Mouse (Mus musculus) adrenal gland, postnatal 36 days (tissue): ENCODE measurements around the gene 2700081O15Rik. TPM values are rescaled to one million over a fixed set of nuclear protein-coding genes. Genes with fewer than 3 reads are reported as not detected.
"Not testable (repeated sequence)": the region's sequence is repeated elsewhere in the genome, so short reads cannot be mapped to it uniquely, and the experiment has no call there.

Experiments
- DNase-seq, 2 experiments: peaks; one replicate each; pipeline ENCODE4 v3.0.0; 2021; ENCODE audit warnings: mixed read lengths in 1 of 2
- long read RNA-seq, 2 experiments: library from polyadenylated mRNA; stranded (forward); transcript quantifications; one replicate each; pipeline ENCODE4 v2.0.0; 2021; ENCODE audit warnings: borderline sequencing depth in 2 of 2
- total RNA-seq, 2 experiments: library from RNA; stranded (reverse); gene quantifications; 2 replicates each; pipeline ENCODE4 v1.2.3; 2021

The 2700081O15Rik gene
- total RNA-seq = 10 to 100 TPM; 22.0 to 23.7 TPM
- long read RNA-seq, experiment 1, full-length matches to known transcripts = 9 of 21 reads
- long read RNA-seq, experiment 1, partial matches to known transcripts = 1 of 21 reads
- long read RNA-seq, experiment 1, other reads (novel, unspliced or antisense) = 11 of 21 reads
- long read RNA-seq, experiment 2, full-length matches to known transcripts = 1 of 7 reads
- long read RNA-seq, experiment 2, partial matches to known transcripts = 1 of 7 reads
- long read RNA-seq, experiment 2, other reads (novel, unspliced or antisense) = 5 of 7 reads

- peak; percentile 82 to 88 for DNase-seq
Observed at GRCm38 (mm10) chr19:7416834-7417735, at the start of gene 2700081O15Rik. Gene 2700081O15Rik, plus strand, starts transcription at chr19:7417625.

- not testable (repeated sequence) for DNase-seq
Observed at GRCm38 (mm10) chr19:7369469-7369868, 48.0 kb upstream of the 2700081O15Rik start.

- no peak for DNase-seq
Observed at GRCm38 (mm10) chr19:7374491-7374890, 42.9 kb upstream of the 2700081O15Rik start.

DNA sequence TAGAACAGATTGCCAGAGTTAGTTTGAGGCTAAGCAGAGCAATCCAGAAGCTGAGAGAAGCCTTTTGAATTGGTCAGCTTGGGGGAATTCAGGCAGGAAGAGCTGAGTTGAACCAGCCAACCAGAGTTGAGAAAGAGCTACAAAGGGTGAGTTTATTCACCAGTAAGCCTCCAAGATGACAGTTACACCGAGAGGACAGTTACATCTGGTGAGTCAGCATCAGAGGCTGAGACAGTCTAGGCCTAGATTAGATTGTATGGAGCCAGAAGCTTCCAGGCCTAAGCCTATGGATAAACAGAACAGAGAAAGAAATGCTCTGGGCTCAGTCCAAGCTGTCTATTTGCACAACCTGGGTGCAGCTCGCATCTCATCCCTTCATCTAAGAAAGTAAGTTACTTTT, 39.8 kb upstream of the 2700081O15Rik start:
- DNase-seq = no peak

DNA sequence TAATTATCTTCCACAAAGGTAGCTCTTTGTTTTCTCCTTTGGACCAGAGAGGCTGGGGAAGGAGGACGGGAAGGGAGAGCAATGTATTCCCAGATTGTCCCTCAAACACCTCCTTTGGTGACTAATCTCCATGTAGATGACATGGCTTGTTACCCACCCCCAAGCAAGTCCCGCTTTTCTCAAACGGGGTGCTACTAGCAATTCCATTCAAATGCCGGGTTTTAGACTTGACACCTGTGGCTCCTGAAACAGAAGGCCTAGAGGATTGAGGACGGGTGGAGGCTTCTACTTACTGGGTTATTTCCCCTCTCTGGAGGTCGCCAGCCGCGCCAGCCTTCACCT, 35.5 kb upstream of the 2700081O15Rik start:
- DNase-seq = no peak

DNA sequence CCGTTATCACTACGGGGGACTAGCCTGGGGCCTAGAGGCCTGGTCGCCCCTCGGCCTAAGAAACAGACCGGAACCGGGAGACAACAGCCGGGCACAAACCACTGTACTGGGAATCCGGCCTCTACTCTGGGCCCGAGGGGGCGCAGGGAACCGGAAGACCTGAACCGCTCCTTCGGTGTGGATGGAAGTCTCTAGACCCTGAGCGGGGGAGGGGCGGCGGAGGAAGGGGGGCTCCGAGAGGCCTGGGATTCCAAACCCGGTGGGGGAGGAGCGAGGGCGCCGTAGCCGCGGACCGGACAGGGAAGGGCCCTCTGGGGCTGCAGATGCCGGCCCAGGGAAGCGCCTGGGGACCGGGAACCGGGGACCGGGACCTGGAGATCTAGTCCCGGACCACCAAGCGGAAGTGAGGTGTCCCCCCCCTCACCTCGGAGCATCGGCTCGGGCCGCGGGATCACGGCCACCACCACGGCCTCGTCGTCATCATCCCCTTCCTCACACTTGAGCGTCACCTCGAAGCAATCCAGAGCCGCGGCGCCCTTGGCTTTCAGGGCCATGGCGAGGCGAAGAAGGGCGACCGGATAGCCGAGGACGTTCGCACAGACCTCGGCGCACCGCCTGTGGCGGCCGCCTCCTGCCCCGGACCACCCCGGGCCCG, 35.0 kb upstream of the 2700081O15Rik start:
- DNase-seq = peak; percentile 68 to 78

GRCm38 (mm10) chr19:7382903-7383865, 34.2 kb upstream of the 2700081O15Rik start, which contains the start of gene Spindoc:
Gene Spindoc, minus strand, starts transcription at chr19:7382994.
- DNase-seq = peak; percentile 100

GRCm38 (mm10) chr19:7386042-7386441, 31.4 kb upstream of the 2700081O15Rik start:
- no peak for DNase-seq

GRCm38 (mm10) chr19:7388488-7388887, 28.9 kb upstream of the 2700081O15Rik start:
- DNase-seq = no peak

GRCm38 (mm10) chr19:7396867-7397826, 20.3 kb upstream of the 2700081O15Rik start:
- peak in 1 of 2 experiments; percentile 34 for DNase-seq

- not testable (repeated sequence) for DNase-seq
Observed at GRCm38 (mm10) chr19:7398898-7399297, 18.5 kb upstream of the 2700081O15Rik start.

- peak; percentile 27 to 43 for DNase-seq
Observed at GRCm38 (mm10) chr19:7400635-7401034, 16.8 kb upstream of the 2700081O15Rik start.

DNA sequence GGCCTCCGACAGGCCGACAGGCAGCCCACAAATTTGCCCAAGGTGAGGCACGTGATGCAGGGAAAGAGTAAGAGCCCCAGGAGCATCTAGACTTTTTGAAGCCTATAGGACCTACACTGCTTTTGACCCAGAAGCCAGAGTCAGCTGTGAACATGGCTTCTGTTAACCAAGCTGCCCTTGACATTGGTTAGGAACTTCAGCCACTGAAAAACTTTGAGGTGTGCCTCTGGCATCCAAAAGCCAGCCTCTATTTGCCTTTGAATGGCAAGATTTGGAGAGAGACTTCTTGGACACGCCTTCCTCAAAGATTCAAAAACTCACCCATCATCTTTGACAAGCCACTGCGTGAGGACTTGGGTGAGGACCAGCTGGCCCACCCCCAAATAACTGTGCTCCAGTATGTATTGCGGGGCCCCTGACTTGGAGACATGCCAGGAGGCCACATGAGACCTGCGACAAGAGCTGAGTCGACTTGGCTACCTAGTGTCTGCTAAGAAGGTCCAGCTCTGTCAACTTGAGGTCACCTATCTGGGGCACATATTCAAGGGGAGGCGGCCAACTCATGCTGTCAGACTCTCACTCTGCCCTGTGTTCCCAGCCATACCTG, 12.7 kb upstream of the 2700081O15Rik start:
- DNase-seq = no peak

DNA sequence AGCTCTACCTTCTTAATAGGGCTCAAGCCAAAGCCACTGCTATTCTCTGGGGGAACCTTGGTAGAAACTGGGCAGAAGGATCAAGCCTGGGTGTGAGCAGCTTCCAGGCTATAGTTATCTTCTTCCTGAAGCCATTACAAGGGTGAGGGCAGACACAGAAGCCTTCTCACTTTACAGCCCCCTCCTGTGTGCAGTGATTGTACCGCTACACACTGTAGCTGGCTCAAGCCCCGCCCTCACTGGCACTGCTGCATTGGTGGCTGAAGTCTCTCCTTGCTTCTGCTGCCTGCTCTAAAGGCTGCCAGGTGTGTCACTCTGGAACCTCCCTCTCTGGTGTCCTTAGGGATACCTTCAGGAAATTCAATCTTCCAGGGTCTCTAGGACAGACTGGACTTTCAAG, 5.1 kb upstream of the 2700081O15Rik start:
- no peak for DNase-seq

DNA sequence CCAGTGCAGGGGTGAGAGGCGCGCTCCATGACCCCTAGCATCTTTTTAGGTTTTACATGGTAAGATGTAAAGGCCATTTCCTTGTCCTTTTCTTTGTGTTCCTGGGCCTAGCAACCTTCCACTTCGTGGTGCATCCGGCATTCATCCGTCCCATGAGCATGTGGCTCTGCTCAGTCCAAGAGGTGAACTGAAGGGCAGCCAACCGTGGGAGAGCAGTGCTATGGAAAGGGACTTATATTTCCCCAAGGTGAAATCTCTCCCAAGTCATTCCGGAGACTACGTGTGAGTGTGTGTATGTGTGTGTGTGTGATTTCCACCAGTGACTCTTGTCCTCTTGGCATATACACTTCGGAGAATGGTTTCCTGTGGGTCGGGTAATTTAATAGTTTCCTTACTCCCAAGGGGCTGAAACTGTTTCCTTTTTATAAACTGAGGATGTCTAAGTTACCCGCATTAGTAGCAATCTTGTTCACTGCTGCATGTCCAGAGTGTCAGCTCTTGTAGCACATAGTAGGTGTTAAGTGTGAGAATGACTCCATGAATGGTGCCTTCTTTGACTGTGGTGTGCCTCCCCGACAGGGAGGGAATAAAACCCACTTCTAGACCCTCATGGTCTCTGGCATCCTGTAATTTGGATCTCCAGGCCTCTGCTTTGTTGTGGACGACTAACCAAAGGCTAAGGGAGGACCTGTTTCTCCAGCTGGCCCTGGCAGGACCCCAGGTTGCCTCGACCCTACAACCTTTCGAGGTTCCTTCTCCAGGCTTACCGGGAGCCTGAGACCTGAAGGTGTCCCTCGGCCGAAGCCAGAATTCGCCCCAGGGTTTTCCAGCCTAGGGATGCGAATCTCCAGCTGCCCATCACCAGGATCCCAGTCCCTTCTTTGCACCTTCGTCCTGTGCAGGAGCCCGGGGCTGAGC, 1.2 kb upstream of the 2700081O15Rik start:
- no peak for DNase-seq

DNA sequence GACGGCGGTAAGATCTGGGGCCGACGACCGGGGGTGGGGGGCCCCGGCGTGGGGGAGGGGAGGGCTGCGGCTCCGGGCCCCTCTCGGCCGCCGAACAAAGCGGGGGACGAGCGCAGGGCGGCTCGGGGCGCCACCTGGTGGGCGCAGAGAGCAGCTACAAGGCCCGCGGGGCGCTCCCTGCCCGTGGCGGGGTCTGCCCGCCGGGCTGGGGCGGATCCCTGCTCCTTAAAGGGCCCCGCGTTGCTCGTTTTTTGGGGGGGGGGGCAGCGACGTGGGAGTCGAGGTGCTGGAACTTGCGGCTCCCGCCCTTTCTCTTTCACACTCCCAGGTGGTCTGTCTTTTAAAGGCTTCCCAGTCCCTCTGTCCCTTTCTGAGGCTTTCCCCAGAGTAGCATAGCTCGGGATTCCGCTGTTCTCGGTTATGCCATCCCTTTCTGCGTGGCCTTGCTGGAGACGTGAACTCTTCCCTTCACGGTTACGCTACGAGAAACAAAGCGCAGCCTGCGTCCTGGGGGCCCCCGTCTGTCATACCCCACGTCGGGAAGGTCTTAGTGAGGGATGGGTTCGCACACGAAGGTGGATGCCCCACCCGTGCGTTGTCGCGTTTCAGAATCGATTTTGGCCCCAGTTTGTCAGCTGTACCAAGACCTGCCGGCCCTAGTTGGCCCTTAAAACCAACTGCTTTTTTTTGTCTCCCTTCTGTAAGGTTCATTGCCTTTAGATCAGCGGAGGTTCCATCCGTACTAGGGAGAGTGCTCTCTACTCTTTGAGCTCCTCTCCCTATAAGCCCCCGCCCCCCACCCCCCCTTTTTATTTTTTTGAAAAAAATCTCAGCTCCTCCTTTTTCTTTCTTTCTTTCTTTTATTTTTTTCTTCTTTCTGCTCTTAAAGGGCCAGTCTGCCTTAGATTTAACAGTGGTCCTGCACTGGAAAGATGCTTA, 755 bp downstream of the 2700081O15Rik start:
- DNase-seq = peak; percentile 88 to 92

GRCm38 (mm10) chr19:7419134-7419533, 1.7 kb downstream of the 2700081O15Rik start:
- DNase-seq = no peak
